Mouse (Mus musculus): ENCODE data around the gene Frmd8.

DNA sequence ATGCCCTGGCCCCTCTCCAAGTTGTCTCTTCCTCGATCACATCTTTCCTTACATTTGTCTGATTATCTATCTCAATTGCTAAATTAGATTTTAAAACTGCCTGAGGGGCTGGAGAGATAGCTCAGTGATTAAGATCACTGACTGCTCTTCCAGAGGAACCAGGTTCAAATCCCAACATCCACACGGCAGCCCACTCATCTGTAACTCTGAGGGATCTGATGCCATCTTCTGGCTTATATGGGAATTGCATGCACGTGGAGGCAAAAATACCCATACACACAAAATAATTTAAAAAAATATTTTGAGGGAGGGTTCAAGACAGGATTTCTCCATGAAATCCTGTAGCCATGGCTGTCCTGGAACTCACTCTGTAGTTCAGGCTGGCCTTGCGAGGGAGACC, 10.8 kb upstream of the Frmd8 start:
- no peak for TF ChIP-seq ZNF384 (IDR thresholded peaks at IDR 0.05; ENCODE audit: low read depth, low read length)
- TF ChIP-seq MAFK (IDR thresholded peaks at IDR 0.05; ENCODE audit: insufficient read depth, low read depth, low read length): no peak
- no peak for TF ChIP-seq HCFC1 (IDR thresholded peaks at IDR 0.05; ENCODE audit: borderline replicate concordance, insufficient read depth, low read length)
